Comparison of ENCODE assay signal across 9 mouse cellular contexts in genomic region chr11:100968501-100968900, GRCm38 (mm10). TPM values are rescaled to one million over a fixed set of nuclear protein-coding genes. Genes with fewer than 3 reads are reported as not detected.
DNase-seq lines count a peak whose midpoint lies in the region; ATAC-seq and TF ChIP-seq lines count a peak whose summit lies in the region.
"Had no signal": no experiment of that assay in that cellular context is flagged by ENCODE, and none has a peak within 500 bp of the region (broad histone marks: within the 10 kb centered on the region; RNA-seq: fewer than 3 reads in every experiment).

No protein-coding gene starts in this region.

- no peak for DNase-seq in liver, embryonic 11.5 days (ENCODE audit: low spot score)
- no peak for DNase-seq in liver
- DNase-seq in heart, postnatal 0 days (ENCODE audit: low spot score) = no peak
- no peak for DNase-seq in cerebellum, adult 18-20 months
- DNase-seq in right cerebral cortex, postnatal 4 days = no peak
- no peak for DNase-seq in MN1 (ENCODE audit: low spot score)
- DNase-seq: cerebellum, adult 11 months had no signal

- H3K9me3 ChIP-seq in liver, embryonic 11.5 days (ENCODE audit: control insufficient read depth, low read length) = no peaks in the 10 kb centered on the region
- H3K9me3 ChIP-seq in embryonic facial prominence, embryonic 12.5 days = no peaks in the 10 kb centered on the region
- no peaks in the 10 kb centered on the region for H3K9me3 ChIP-seq in heart, postnatal 0 days (replicated peaks; ENCODE audit: control insufficient read depth, low read length)
- H3K9me3 ChIP-seq in liver, embryonic 15.5 days (replicated peaks) = no peaks in the 10 kb centered on the region

- peaks cover 34% of the 10 kb centered on the region for H3K4me1 ChIP-seq in liver, embryonic 11.5 days (replicated peaks; ENCODE audit: control insufficient read depth, insufficient read depth, low read length)
- H3K4me1 ChIP-seq in embryonic facial prominence, embryonic 12.5 days = peaks cover 28% of the 10 kb centered on the region
- H3K4me1 ChIP-seq in heart, postnatal 0 days (ENCODE audit: control insufficient read depth, insufficient read depth) = peaks cover 48% of the 10 kb centered on the region
- H3K4me1 ChIP-seq in liver, embryonic 15.5 days (replicated peaks) = peaks cover 66% of the 10 kb centered on the region

- TF ChIP-seq CTCF in heart, postnatal 0 days (IDR thresholded peaks at IDR 0.05; ENCODE audit: low read depth) = no peak

- TF ChIP-seq EP300 in heart, postnatal 0 days (IDR thresholded peaks at IDR 0.05; ENCODE audit: low read depth) = no peak

- peak overlapping the region; percentile 99 for H3K4me2 ChIP-seq in liver, embryonic 11.5 days
- peak overlapping the region; percentile 68 for H3K4me2 ChIP-seq in embryonic facial prominence, embryonic 12.5 days (replicated peaks)
- peak overlapping the region; percentile 72 for H3K4me2 ChIP-seq in heart, postnatal 0 days (ENCODE audit: low read depth, low read length)
- H3K4me2 ChIP-seq in liver, embryonic 15.5 days = peak overlapping the region; percentile 83

- peak overlapping the region; percentile 67 for H3K4me3 ChIP-seq in liver, embryonic 11.5 days (ENCODE audit: low read depth, low read length)
- H3K4me3 ChIP-seq in embryonic facial prominence, embryonic 12.5 days = peak overlapping the region; percentile 57
- peak overlapping the region; percentile 73 for H3K4me3 ChIP-seq in heart, postnatal 0 days (ENCODE audit: low read depth, low read length)
- H3K4me3 ChIP-seq in liver, embryonic 15.5 days (replicated peaks) = peak overlapping the region; percentile 60

- peaks cover 43% of the 10 kb centered on the region for H3K27me3 ChIP-seq in liver, embryonic 11.5 days (replicated peaks; ENCODE audit: control insufficient read depth, insufficient read depth, low read length)
- peaks cover 82% of the 10 kb centered on the region for H3K27me3 ChIP-seq in embryonic facial prominence, embryonic 12.5 days
- H3K27me3 ChIP-seq in heart, postnatal 0 days (ENCODE audit: control insufficient read depth, insufficient read depth, low read length) = no peaks in the 10 kb centered on the region
- peaks cover 69% of the 10 kb centered on the region for H3K27me3 ChIP-seq in liver, embryonic 15.5 days

- H3K9ac ChIP-seq in liver, embryonic 11.5 days (ENCODE audit: low read depth, low read length) = no peak overlapping the region
- H3K9ac ChIP-seq in embryonic facial prominence, embryonic 12.5 days = no peak overlapping the region
- H3K9ac ChIP-seq in heart, postnatal 0 days (replicated peaks; ENCODE audit: low read depth, low read length) = peak overlapping the region; percentile 97
- H3K9ac ChIP-seq in liver, embryonic 15.5 days = no peak overlapping the region

- no peaks in the 10 kb centered on the region for H3K36me3 ChIP-seq in liver, embryonic 11.5 days (ENCODE audit: control insufficient read depth, insufficient read depth, low read length)
- no peaks in the 10 kb centered on the region for H3K36me3 ChIP-seq in embryonic facial prominence, embryonic 12.5 days
- peaks cover 19% of the 10 kb centered on the region for H3K36me3 ChIP-seq in heart, postnatal 0 days (replicated peaks; ENCODE audit: control insufficient read depth, insufficient read depth, low read length)
- H3K36me3 ChIP-seq in liver, embryonic 15.5 days (replicated peaks) = no peaks in the 10 kb centered on the region

- ATAC-seq in liver, embryonic 11.5 days (replicated peaks; ENCODE audit: low FRiP score) = no peak
- ATAC-seq in embryonic facial prominence, embryonic 12.5 days (ENCODE audit: insufficient number of reproducible peaks, insufficient read depth, low FRiP score, low TSS enrichment) = no peak
- no peak for ATAC-seq in heart, postnatal 0 days (ENCODE audit: insufficient read depth, low read depth)
- no peak for ATAC-seq in liver, embryonic 15.5 days (ENCODE audit: insufficient read depth)

- no peak overlapping the region for H3K27ac ChIP-seq in liver, embryonic 11.5 days (ENCODE audit: low read depth, low read length)
- H3K27ac ChIP-seq in embryonic facial prominence, embryonic 12.5 days = no peak overlapping the region
- H3K27ac ChIP-seq in heart, postnatal 0 days (ENCODE audit: low read depth) = peak overlapping the region; percentile 98
- H3K27ac ChIP-seq in liver, embryonic 15.5 days (replicated peaks) = no peak overlapping the region

- 82% methylated on average over 5 of the region's 5 CpGs for WGBS in liver, embryonic 11.5 days
- 87% methylated on average over 5 of the region's 5 CpGs for WGBS in embryonic facial prominence, embryonic 12.5 days
- 12% methylated on average over 5 of the region's 5 CpGs for WGBS in heart, postnatal 0 days
- WGBS in liver, embryonic 15.5 days (ENCODE audit: insufficient replicate concordance) = 76% methylated on average over 5 of the region's 5 CpGs

RNA-seq across cellular contexts. Expression of gene Cavin1, which starts 2.2 kb away (rescaled TPM):
- 22.6 and 23.3 TPM in 2 replicates for polyA plus RNA-seq in liver, embryonic 11.5 days (2014; fragmentation: Nextera tagmentation; extraction: Ambion mirVana)
- 68.4 and 69.6 TPM in 2 replicates for polyA plus RNA-seq in embryonic facial prominence, embryonic 12.5 days (2016; fragmentation: Nextera tagmentation; extraction: Ambion mirVana)
- total RNA-seq in heart, postnatal 0 days (2014; rRNA removed; ENCODE audit: low replicate concordance) = 274 and 305 TPM in 2 replicates
- 401 and 442 TPM in 2 replicates for polyA plus RNA-seq in heart, postnatal 0 days (2015; fragmentation: Nextera tagmentation; extraction: Ambion mirVana)
- 26.9 and 28.1 TPM in 2 replicates for polyA plus RNA-seq in liver, embryonic 15.5 days (2015; fragmentation: Nextera tagmentation; extraction: Ambion mirVana)

RNA-seq across cellular contexts. Expression of gene Stat3, which starts 29.2 kb away (rescaled TPM):
- polyA plus RNA-seq in liver, embryonic 11.5 days (2014; fragmentation: Nextera tagmentation; extraction: Ambion mirVana) = 52.9 and 57.3 TPM in 2 replicates
- polyA plus RNA-seq in embryonic facial prominence, embryonic 12.5 days (2016; fragmentation: Nextera tagmentation; extraction: Ambion mirVana) = 38.4 and 39.4 TPM in 2 replicates
- total RNA-seq in heart, postnatal 0 days (2014; rRNA removed; ENCODE audit: low replicate concordance) = 105 and 128 TPM in 2 replicates
- polyA plus RNA-seq in heart, postnatal 0 days (2015; fragmentation: Nextera tagmentation; extraction: Ambion mirVana) = 53.5 and 65.7 TPM in 2 replicates
- polyA plus RNA-seq in liver, embryonic 15.5 days (2015; fragmentation: Nextera tagmentation; extraction: Ambion mirVana) = 35.5 and 40.0 TPM in 2 replicates

RNA-seq across cellular contexts. Expression of gene Atp6v0a1, which starts 40.8 kb away (rescaled TPM):
- polyA plus RNA-seq in liver, embryonic 11.5 days (2014; fragmentation: Nextera tagmentation; extraction: Ambion mirVana) = 55.4 and 60.0 TPM in 2 replicates
- polyA plus RNA-seq in embryonic facial prominence, embryonic 12.5 days (2016; fragmentation: Nextera tagmentation; extraction: Ambion mirVana) = 32.8 and 33.7 TPM in 2 replicates
- total RNA-seq in heart, postnatal 0 days (2014; rRNA removed; ENCODE audit: low replicate concordance) = 57.0 and 57.1 TPM in 2 replicates
- polyA plus RNA-seq in heart, postnatal 0 days (2015; fragmentation: Nextera tagmentation; extraction: Ambion mirVana) = 49.2 and 50.3 TPM in 2 replicates
- 45.3 and 47.1 TPM in 2 replicates for polyA plus RNA-seq in liver, embryonic 15.5 days (2015; fragmentation: Nextera tagmentation; extraction: Ambion mirVana)
